Mouse (Mus musculus) hindbrain, embryonic 14.5 days (tissue): ENCODE results near the gene Abca7. TPM values are rescaled to one million over a fixed set of nuclear protein-coding genes. Genes with fewer than 3 reads are reported as not detected.

Experiments
- ATAC-seq: fragments of 200-750 bp; cut with Nextera tagmentation; 2 replicates; pipeline ENCODE4 v1.8.0; 2017; ENCODE audit warnings: moderate number of reproducible peaks, mild to moderate bottlenecking, moderate TSS enrichment, moderate library complexity; ENCODE audit not compliant: low FRiP score
- DNase-seq: peaks from one replicate; pipeline ENCODE4 v3.0.0-alpha.2; 2015; ENCODE audit warnings: low spot score
- H3K27ac ChIP-seq: fragments of 300-500 bp; sonication (generic); 2 replicates; pipeline ENCODE4 v1.5.1; 2014; ENCODE audit warnings: mild to moderate bottlenecking, moderate library complexity
- H3K27me3 ChIP-seq: fragments of 300-500 bp; sonication (generic); 2 replicates; pipeline ENCODE4 v1.6.1; 2014; ENCODE audit warnings: mild to moderate bottlenecking, low read length, mixed read lengths; ENCODE audit not compliant: control insufficient read depth, insufficient read depth
- H3K36me3 ChIP-seq: fragments of 300-500 bp; sonication (generic); replicated peaks from 2 replicates; pipeline ENCODE4 v1.6.1; 2014; ENCODE audit not compliant: control insufficient read depth, insufficient read depth
- H3K4me1 ChIP-seq: fragments of 300-500 bp; sonication (generic); replicated peaks from 2 replicates; pipeline ENCODE4 v1.6.1; 2014; ENCODE audit warnings: antibody characterized with exemption, low read length, mixed read lengths; ENCODE audit not compliant: control insufficient read depth, insufficient read depth
- H3K4me2 ChIP-seq: fragments of 300-500 bp; sonication (generic); replicated peaks from 2 replicates; pipeline ENCODE4 v1.6.1; 2014; ENCODE audit warnings: mild to moderate bottlenecking, moderate library complexity
- H3K4me3 ChIP-seq: fragments of 300-500 bp; sonication (generic); replicated peaks from 2 replicates; pipeline ENCODE4 v1.5.1; 2014; ENCODE audit warnings: mild to moderate bottlenecking, low read length
- H3K9ac ChIP-seq: fragments of 300-500 bp; sonication (generic); 2 replicates; pipeline ENCODE4 v1.6.1; 2014
- H3K9me3 ChIP-seq: fragments of 300-500 bp; sonication (generic); 2 replicates; pipeline ENCODE4 v1.6.1; 2016; ENCODE audit warnings: low read length; ENCODE audit not compliant: control insufficient read depth
- WGBS: fragments of 180-500 bp; shearing (Covaris S2); extraction: QIAGEN DNeasy Blood & Tissue Kit; methylation state at CpG from one replicate; pipeline ENCODE4 v1.1.7; 2014; 5-methylcytosine and 5-hydroxymethylcytosine counted together
- polyA plus RNA-seq: library from polyadenylated mRNA; unstranded; fragments of >200 nt; fragmentation: Nextera tagmentation; extraction: Ambion mirVana; gene quantifications from 2 replicates; pipeline ENCODE4 v1.2.1, GENCODE M21; 2014

Gene Abca7
- polyA plus RNA-seq, 1 experiment from 2014 or later, result 4.1 TPM

GRCm38 (mm10) chr10:79970415-79971182 lies 25.7 kb upstream of the Abca7 start, which contains the start of gene Grin3b:
Grin3b (plus strand) TSS chr10:79970715.
- peaks cover 6% of the 10 kb centered on the region; the same call in 1 of the 2 replicates for H3K4me1 ChIP-seq
- peak within 1 kb of the TSS; percentile 55 for H3K9ac ChIP-seq
- H3K4me3 ChIP-seq, result peak within 1 kb of the TSS; percentile 33
- peaks cover 41% of the 10 kb centered on the region for H3K27me3 ChIP-seq
- H3K9me3 ChIP-seq, result no peaks in the 10 kb centered on the region
- 10% methylated on average over 47 of the region's 47 CpGs for WGBS
- peaks cover 40% of the 10 kb centered on the region for H3K36me3 ChIP-seq
- no peak for DNase-seq
- no peak within 1 kb of the TSS for H3K27ac ChIP-seq
- peak within 1 kb of the TSS; percentile 59 for H3K4me2 ChIP-seq
- ATAC-seq, result no peak

- H3K36me3 ChIP-seq, result peaks cover 40% of the 10 kb centered on the region
Observed at GRCm38 (mm10) chr10:79971183-79971497, 25.2 kb upstream of the Abca7 start.

GRCm38 (mm10) chr10:79972831-79973230 lies 23.5 kb upstream of the Abca7 start:
- H3K9ac ChIP-seq, result no peak overlapping the region
- peaks cover 6% of the 10 kb centered on the region; the same call in 1 of the 2 replicates for H3K4me1 ChIP-seq
- ATAC-seq, result no peak
- peaks cover 40% of the 10 kb centered on the region for H3K36me3 ChIP-seq
- H3K27me3 ChIP-seq, result peaks cover 41% of the 10 kb centered on the region
- H3K4me3 ChIP-seq, result no peak overlapping the region
- WGBS, result 65% methylated on average over 14 of the region's 14 CpGs
- H3K4me2 ChIP-seq, result no peak overlapping the region
- H3K27ac ChIP-seq, result no peak overlapping the region
- no peaks in the 10 kb centered on the region for H3K9me3 ChIP-seq
- no peak for DNase-seq

More at GRCm38 (mm10) chr10:79971183-79971497, 25.2 kb upstream of the Abca7 start:
- Histone ChIP-seq H3K27me3 (peaks cover 41% of the 10 kb centered on the region), H3K4me1 (peaks cover 6% of the 10 kb centered on the region; the same call in 1 of the 2 replicates), H3K4me3 (peak overlapping the region; percentile 33), H3K27ac (no peak overlapping the region), H3K9me3 (no peaks in the 10 kb centered on the region), H3K4me2 (peak overlapping the region; percentile 59), H3K9ac (peak overlapping the region; percentile 55)
- no peak for DNase-seq
- WGBS, result 5% methylated on average over 21 of the region's 21 CpGs
- no peak for ATAC-seq

GRCm38 (mm10) chr10:79974087-79974486 lies 22.2 kb upstream of the Abca7 start:
- Histone ChIP-seq H3K4me3 (no peak overlapping the region), H3K4me1 (peaks cover 6% of the 10 kb centered on the region; the same call in 1 of the 2 replicates), H3K27ac (no peak overlapping the region), H3K4me2 (no peak overlapping the region), H3K9me3 (no peaks in the 10 kb centered on the region), H3K36me3 (peaks cover 50% of the 10 kb centered on the region), H3K27me3 (peaks cover 40% of the 10 kb centered on the region), H3K9ac (no peak overlapping the region)
- WGBS, result 90% methylated on average over 21 of the region's 21 CpGs
- no peak for ATAC-seq
- no peak for DNase-seq

- 87% methylated on average over 8 of the region's 8 CpGs for WGBS
Observed at GRCm38 (mm10) chr10:79974668-79975067, 21.6 kb upstream of the Abca7 start.

GRCm38 (mm10) chr10:79976071-79976721 lies 20.1 kb upstream of the Abca7 start:
- peaks cover 21% of the 10 kb centered on the region for H3K27me3 ChIP-seq
- H3K4me2 ChIP-seq, result no peak overlapping the region
- H3K4me1 ChIP-seq, result no peaks in the 10 kb centered on the region; the same call in 1 of the 2 replicates
- H3K36me3 ChIP-seq, result peaks cover 63% of the 10 kb centered on the region
- H3K4me3 ChIP-seq, result no peak overlapping the region
- DNase-seq (no peak), ATAC-seq (no peak)
- H3K9ac ChIP-seq, result no peak overlapping the region
- no peaks in the 10 kb centered on the region for H3K9me3 ChIP-seq
- WGBS, result 86% methylated on average over 28 of the region's 28 CpGs
- no peak overlapping the region for H3K27ac ChIP-seq

More at GRCm38 (mm10) chr10:79974668-79975067, 21.6 kb upstream of the Abca7 start:
- Histone ChIP-seq H3K4me3 (no peak overlapping the region), H3K9me3 (no peaks in the 10 kb centered on the region), H3K36me3 (peaks cover 56% of the 10 kb centered on the region), H3K27me3 (peaks cover 34% of the 10 kb centered on the region), H3K4me1 (peaks cover 6% of the 10 kb centered on the region; the same call in 1 of the 2 replicates), H3K27ac (no peak overlapping the region), H3K4me2 (no peak overlapping the region), H3K9ac (no peak overlapping the region)
- DNase-seq, result no peak
- no peak for ATAC-seq

GRCm38 (mm10) chr10:79976722-79977107 lies 19.6 kb upstream of the Abca7 start:
- Histone ChIP-seq H3K9ac (no peak overlapping the region), H3K4me3 (no peak overlapping the region), H3K4me2 (no peak overlapping the region), H3K4me1 (no peaks in the 10 kb centered on the region; the same call in 1 of the 2 replicates), H3K27ac (no peak overlapping the region), H3K27me3 (peaks cover 16% of the 10 kb centered on the region), H3K36me3 (peaks cover 63% of the 10 kb centered on the region), H3K9me3 (no peaks in the 10 kb centered on the region)
- WGBS, result 77% methylated on average over 36 of the region's 36 CpGs
- no peak for ATAC-seq
- no peak for DNase-seq

GRCm38 (mm10) chr10:79977324-79977723 lies 19.0 kb upstream of the Abca7 start:
- H3K4me1 ChIP-seq, result peaks cover 1% of the 10 kb centered on the region
- peaks cover 10% of the 10 kb centered on the region for H3K27me3 ChIP-seq
- ATAC-seq (no peak), DNase-seq (no peak)
- H3K4me2 ChIP-seq, result no peak overlapping the region
- no peak overlapping the region for H3K27ac ChIP-seq
- H3K9ac ChIP-seq, result no peak overlapping the region
- no peak overlapping the region for H3K4me3 ChIP-seq
- peaks cover 63% of the 10 kb centered on the region for H3K36me3 ChIP-seq
- H3K9me3 ChIP-seq, result no peaks in the 10 kb centered on the region
- WGBS, result 79% methylated on average over 28 of the region's 28 CpGs

- DNase-seq (no peak), ATAC-seq (no peak)
- Histone ChIP-seq H3K27ac (no peak overlapping the region), H3K9me3 (no peaks in the 10 kb centered on the region), H3K27me3 (peaks cover 3% of the 10 kb centered on the region), H3K4me3 (no peak overlapping the region), H3K4me2 (no peak overlapping the region), H3K4me1 (peaks cover 8% of the 10 kb centered on the region), H3K36me3 (peaks cover 63% of the 10 kb centered on the region), H3K9ac (no peak overlapping the region)
- WGBS, result 97% methylated on average over 21 of the region's 21 CpGs
Observed at GRCm38 (mm10) chr10:79978061-79978460, 18.2 kb upstream of the Abca7 start.
